Mouse (Mus musculus): ENCODE results near the gene Mob1b.
"Not testable (repeated sequence)": the region's sequence is repeated elsewhere in the genome, so short reads cannot be mapped to it uniquely, and the experiment has no call there.

Gene Mob1b

DNA sequence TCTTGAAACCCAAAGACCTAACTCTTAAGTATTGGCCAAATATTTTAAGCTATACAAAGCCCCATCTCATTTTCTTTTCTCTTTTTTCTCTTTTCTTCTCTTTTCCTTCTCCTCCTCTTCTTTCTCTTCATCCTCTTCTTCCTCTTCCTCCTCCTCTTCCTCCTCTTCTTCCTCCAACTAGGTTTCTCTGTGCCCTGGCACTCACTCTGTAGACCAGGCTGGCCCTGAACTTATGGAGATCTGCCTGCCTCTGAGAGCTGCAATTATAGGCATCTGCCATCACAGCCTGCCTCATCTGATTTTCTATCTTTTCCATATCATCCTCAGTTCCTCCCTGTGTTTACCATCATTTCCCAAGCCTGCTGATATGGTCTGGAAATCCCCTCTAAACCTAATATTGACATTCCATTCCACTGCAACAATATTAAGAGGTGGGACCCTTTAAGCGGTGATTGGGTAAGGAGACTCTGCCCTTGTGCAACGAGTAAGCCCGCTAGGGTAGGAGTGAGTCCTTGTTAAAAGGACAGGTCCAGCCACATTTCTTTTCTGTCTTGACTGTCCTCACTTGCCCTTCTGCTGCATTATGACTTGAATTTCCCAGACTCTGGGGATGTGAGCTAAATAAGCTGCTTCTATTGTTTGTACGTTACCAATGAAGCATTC, 21.3 kb upstream of the Mob1b start:
- DNase-seq (ENCODE audit: low read depth, low spot score) = no peak

DNA sequence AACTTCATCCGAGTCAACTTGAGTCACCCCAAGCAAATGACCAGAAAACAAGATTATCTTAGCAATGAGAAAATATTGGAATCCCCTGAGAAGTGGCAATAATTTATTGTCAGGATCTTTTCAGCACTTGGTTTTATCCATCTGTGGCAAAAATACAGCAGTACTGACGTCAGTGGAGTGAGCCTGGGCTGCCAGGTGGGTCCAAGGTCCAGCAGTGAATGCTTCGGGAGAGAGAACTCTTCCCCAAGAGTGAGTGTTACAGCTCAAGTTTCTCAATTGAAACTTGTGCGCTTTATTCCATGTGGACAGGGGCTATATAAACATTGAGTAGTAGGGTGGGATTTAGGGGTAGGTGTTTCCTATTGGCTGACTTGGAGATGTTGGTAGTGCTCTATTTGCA, 18.6 kb upstream of the Mob1b start:
- DNase-seq (ENCODE audit: low read depth, low spot score) = no peak

DNA sequence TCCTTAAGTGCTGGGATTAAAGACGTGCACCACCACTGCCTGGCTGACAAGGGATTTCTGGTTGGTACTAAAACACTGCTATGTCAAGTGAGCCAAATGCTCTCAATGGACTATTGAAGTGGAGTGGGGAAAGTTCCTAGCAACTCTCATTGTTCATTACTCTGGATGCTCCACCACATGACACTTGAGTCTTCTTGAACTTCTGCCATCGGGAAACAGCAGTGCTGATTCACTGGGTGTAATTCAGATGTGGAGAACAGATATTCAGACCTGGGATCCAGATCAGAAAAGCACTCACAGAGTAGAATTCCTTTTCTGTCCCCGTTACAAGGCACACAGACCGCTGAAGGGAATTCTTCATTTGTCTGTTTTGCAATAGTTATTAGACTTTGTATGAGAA, 17.1 kb upstream of the Mob1b start:
- no peak for DNase-seq (ENCODE audit: low read depth, low spot score)

DNA sequence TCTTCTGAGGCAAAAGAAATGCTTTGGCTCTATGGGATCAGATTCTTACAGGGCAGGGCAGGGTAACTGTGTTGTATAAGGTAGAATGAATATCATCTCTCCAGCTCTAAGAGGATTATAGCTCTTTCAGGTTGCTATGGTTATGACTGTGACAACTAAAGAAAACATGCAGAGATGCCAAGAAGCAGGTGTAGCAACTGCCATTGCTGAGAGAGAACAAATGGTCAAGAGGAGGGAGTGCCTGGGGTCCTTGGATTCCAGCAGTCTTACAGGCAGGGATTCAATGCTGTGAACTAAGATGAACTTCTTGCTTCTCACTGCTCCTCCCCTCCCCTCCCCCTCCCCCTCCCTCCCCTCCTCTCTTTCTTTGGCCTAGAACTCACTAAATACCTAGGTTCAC, 9.5 kb upstream of the Mob1b start:
- no peak for DNase-seq (ENCODE audit: low read depth, low spot score)

DNA sequence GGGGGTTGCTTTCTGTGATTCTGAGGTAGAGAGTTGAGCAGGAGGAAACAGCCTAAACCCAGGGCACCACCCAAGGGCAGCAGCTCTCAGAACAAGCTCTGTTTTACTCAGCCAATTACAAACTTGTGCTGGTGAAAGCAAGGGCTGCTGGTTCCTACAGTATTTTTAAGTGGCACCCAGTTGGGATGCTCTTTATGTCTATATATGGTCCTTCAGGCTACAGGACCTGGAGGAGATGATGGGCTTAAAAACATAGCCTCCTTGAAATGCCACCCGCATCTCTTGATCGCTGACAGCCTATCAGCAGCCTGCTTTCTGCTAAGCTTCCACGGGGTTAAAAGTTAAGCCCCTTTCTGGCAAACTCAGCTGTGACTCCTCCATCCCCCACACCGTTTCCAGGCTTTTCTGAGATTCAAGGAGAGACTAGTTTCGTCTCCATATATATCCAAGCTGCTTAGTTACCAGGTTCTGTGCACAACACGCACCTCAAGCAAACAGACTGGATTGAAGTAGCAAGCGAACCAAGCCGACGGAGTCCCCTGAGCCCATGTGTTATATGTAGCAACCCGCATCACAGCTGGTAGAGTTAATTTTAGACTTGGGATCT, 8.9 kb upstream of the Mob1b start:
- no peak for DNase-seq (ENCODE audit: low read depth, low spot score)

DNA sequence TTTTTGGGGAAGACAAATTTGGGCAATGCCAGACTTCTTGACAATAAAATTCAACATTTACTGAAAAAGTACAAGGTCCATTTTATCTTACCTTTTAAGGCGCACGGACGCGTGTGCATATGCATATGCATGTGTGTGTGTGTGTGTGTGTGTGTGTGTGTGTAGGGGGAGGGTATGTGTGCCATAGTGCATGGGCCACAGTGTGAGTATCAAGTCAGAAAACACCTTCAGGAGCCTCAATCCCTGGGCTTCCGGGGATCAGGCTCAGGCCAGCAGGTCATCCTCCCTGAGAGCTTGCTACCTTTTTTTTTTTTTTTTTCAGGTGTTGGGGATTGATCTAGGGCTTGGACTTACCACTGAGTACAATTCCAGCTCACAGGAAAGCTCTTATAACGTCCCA, 8.3 kb upstream of the Mob1b start:
- no peak for DNase-seq (ENCODE audit: low read depth, low spot score)

DNA sequence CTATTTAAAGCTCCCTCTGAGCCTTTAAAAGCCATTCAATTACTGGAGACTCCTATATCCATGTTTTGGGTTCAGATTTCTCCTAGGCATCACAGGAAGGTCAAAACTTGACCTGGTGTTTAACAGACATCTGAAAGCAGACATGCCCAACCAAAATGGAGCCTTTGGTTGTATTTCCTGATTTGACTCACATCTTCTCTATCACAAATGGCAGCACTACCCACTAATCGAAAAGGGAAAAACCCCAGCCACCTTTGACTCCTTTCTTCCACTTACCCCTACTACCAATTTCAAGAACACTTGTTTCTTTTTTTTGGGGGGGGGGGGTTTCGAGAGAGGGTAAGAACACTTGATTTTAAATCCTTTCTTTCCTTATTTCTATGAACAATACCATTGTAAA, 3.7 kb upstream of the Mob1b start:
- peak; percentile 36 for DNase-seq (ENCODE audit: low read depth, low spot score)

DNA sequence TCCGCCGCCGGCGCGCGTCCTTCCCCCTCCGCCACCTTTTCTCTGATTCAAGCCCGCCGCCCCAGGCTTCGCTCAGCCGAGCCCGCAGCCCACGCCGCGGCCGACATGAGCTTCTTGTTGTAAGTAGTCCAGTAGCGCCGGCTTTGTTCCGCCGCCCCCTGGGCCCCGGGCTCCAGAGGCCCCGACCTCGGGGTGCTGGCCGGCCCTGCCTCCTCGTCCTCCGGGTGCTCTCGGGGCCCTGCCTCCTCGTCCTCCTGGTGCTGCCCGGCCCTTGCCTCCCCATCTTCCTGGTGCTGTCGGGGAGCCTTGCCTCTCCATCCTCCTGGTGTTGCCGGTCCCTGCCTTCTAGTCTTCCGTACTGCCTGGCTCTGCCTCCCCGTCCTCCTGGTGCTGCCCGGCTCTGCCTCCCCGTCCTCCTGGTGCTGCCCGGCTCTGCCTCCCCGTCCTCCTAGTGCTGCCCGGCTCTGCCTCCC, 384 bp downstream of the Mob1b start:
- DNase-seq (ENCODE audit: low read depth, low spot score) = no peak

DNA sequence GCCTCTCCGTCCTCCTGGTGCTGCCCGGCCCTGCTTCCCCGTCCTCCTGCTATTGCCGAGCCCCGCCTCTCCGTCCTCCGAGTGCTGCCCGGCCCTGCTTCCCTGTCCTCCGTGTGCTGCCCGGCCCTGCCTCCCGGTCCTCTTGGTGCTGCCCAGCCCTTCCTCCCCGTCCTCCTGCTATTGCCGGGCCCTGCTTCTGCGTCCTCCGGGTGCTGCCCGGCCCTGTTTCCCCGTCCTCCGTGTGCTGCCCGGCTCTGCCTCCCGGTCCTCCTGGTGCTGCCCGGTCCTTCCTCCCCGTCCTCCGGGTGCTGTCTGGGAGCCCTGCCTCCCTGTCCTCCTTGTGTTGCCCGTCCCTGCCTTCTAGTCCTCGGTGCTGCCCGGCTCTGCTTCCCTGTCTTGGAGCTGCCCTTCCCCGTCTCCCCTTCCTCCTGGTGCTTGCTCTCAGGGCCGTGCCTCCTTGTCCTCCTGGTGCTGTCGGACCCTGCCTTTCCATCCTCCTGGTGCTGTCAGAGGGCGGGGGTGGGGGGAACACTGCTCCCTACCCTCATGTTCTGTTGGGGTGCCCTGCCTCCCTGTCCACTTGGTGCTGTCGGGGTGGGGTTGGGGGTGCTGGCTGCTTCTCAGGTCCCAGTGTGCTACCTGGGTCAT, 1.0 kb downstream of the Mob1b start:
- DNase-seq (ENCODE audit: low read depth, low spot score) = peak; percentile 44

DNA sequence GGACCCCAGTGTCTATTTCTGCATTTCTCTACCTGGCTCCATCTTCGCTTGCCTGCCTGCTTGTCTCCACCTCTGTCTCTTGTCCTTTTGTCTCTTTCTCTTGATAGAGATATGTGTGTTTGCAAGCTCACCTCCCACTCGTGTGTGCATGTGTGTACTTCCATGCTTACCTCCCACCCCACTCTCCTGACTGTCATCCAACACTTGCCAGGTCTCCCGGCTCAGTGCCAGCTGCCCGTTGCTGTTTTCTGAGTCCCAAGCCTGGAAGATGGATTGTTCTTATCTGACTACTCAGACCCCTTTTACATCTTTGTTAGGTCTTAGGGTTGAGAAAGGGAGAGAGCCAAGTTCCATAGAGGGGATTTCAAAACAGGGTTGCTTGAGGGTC, 1.6 kb downstream of the Mob1b start:
- peak; percentile 9 for DNase-seq (ENCODE audit: low read depth, low spot score)

DNA sequence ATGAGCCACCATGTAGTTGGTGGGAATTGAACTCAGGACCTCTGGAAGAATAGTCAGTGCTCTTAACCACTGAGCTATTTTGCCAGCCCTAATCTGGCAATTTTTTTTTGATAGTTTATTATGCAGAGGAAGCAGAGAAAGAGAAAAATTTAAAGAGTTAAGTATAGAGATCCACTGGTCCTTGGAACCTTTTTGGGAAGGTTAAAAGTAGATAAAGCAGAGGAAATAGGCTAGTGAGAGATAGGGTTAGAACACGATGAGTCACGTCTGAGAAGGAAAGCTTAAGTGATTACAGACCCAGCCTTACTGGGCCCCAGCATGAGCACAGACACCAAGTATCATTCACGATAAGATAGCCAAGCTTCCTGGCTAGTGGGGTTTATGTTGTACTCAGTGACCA, 3.4 kb downstream of the Mob1b start:
- DNase-seq (ENCODE audit: low read depth, low spot score) = no peak

DNA sequence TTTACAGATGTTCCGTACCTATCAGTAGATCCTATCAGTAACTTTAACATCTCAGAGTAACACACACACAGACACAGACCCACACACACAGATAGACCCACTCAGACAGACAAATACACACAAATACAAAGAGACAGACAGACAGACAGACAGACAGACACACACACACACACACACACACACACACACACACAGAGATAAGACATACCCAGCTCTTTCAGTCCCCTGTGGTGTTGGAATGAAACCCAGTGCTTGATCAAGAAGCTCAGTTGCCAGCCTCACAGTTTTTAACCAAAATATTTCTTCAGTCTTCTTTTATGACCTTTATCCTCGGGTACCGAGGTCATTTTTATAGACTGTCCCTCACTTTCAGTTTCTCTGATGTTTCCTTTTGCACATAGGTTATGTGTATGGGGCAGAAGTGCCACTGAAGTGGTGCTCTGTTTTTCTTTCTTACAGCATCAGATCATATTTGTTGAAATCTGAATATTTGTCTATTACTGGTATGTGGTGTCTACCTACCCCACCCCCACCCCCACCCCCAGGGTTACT, 7.0 kb downstream of the Mob1b start:
- DNase-seq (ENCODE audit: low read depth, low spot score) = peak; percentile 40

DNA sequence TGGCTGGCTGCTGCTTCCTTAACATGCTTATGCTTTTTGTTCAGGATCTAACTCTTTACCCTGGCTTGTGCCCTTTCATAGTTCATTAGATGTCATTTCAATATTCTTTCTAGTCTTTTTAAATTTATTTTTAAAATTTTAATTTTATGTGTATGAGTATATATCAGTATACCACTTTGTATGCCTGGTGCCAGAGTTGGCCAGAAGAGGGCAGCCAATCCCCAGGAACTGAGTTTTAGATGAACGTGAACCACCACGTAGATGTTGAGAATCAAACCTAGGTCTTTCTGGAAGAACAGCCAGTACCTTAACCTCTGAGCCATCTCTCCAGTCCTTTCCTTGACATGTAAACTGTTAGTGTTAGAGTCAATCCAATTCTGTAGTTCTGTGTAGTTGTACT, 14.1 kb downstream of the Mob1b start:
- DNase-seq (ENCODE audit: low read depth, low spot score) = peak; percentile 59

DNA sequence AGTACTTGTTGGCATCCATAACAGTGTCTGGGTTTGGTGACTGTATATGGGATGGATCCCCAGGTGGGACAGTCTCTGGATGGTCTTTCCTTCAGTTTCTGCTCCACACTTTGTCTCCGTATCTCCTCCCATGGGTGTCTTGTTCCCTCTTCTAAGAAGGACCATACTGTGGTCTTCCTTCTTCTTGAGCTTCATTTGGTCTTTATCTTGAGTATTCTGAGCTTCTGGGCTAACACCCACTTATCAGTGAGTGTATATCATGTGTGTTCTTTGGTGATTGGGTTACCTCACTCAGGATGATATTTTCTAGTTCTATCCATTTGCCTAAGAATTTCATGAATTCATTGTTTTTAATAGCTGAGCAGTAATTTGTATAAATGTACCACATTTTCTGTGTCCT, 20.4 kb downstream of the Mob1b start:
- not testable (repeated sequence) for DNase-seq (ENCODE audit: low read depth, low spot score)

DNA sequence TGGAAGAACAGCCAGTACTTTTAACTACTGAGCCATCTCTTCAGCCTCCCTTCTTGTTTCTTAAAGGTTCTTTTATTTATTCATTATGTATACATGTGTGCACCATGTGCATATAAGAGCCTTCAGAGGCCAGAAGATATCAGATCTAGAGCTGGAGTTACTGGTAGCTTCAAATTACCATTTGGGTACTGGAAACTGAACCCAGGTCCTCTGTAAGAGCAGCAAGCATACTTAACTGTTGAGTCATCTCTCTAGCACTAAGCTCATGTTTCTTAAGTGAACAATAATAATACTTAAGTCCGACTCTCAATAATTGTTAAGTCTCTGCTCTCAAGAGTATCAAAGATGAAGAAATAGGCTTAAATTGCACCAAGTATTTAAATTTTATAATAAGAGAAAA, 27.1 kb downstream of the Mob1b start:
- DNase-seq (ENCODE audit: low read depth, low spot score) = no peak

DNA sequence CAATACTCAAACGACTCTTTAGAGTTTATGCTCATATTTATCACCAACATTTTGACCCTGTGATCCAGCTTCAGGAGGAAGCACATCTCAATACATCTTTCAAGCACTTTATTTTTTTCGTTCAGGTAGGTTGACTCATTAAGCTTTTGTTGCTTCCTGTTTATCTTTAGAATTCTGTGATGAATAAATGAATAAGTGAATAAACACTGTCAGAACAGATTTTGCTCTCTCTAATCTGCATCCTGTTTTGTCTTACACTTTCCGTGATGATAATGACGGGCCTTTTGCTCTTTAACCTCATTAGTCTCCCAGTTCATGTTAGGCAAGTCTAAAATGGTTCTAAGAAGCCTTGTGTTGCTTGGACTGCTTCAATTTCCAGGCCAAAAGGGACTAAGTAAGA, 32.5 kb downstream of the Mob1b start:
- DNase-seq (ENCODE audit: low read depth, low spot score) = peak; percentile 36

DNA sequence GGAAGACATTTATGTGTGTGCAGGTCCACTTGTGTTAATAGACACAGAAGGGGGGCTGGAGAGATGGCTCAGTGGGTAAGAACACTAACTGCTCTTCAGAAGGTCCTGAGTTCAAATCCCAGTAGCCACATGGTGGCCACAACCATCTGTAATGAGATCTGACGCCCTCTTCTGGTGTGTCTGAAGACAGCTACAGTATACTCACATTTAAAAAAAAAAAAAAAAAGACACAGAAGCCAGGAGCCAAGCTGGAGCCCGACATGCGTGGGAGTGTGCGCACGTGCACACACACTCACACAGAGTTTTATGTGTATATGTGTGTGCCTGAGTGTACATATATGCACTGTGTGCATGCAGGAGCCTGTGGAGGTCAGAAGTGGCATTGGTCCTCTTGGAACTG, 42.0 kb downstream of the Mob1b start:
- DNase-seq (ENCODE audit: low read depth, low spot score) = no peak

DNA sequence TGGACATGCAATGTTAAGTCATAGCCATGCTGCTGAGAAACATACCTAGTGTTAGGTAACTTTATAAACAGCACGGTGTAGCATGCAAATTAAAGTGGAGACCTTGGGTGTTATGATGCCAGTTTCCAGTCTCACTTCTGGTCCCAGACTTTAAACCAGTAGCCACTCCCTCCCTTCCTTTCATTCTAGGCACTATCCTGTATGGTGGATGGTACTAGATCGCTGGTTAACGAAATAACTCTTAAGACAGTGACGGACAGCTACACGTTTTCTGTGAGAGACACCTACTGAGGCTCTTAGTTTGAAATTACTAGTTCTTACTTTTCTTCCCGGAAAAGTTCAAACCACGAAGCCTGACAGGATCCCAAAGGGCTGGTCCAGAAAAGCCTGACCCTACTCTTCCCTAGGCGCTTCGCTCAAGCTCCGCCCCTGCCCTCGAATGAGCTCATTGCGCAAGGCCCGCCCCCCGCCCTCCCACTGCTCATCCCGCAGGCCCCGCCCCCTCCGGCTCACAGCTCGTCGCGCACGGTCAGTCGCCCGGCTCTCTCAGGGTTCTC, 43.9 kb downstream of the Mob1b start:
- peak; percentile 99 for DNase-seq (ENCODE audit: low read depth, low spot score)

DNA sequence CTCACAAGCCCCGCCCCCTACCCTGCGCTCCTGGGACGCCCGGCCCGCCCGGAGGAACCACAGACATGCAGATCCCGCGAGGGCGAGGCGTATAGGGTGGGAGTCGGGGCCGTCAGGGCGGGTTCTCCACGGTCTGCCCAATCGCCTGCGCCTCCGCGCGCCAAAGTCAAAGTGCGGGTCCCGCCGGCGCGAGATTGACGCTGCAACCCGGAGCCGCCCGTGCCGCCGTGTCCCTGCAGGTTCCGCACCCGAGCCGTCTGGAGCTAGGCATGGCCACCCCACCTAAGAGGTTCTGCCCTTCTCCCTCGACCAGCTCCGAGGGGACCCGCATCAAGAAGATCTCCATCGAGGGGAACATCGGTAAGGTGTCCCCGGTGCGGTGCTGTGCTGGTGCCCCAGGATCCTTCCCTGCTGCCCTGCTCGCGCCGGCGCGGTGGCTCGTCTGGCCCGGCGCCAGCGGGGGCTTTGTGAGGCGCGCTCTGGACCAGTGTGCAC, 44.4 kb downstream of the Mob1b start, which contains the start of gene Dck:
TSS of gene Dck (plus strand) at position 10 of the 495 bp plus-strand sequence.
- no peak for DNase-seq (ENCODE audit: low read depth, low spot score)

DNA sequence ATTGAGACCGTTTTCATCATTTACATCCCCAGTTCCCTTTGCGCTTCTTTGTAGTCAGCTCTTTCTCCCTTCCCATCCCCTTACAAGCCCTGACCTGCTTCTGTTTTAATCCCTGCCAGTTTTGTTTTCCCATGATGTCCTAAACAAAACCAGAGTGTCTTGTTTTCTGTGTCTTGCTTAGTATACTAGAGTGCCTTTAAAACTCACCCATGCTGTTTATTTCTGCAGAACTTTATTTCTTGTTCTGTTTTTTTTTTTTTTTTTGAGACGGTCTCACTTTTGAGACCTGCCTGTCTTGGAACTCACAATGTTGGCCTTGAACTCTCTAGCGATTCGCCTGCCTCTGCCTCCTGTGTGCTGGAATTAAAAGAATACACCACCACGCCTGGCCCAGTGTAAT, 44.9 kb downstream of the Mob1b start:
- DNase-seq (ENCODE audit: low read depth, low spot score) = no peak

DNA sequence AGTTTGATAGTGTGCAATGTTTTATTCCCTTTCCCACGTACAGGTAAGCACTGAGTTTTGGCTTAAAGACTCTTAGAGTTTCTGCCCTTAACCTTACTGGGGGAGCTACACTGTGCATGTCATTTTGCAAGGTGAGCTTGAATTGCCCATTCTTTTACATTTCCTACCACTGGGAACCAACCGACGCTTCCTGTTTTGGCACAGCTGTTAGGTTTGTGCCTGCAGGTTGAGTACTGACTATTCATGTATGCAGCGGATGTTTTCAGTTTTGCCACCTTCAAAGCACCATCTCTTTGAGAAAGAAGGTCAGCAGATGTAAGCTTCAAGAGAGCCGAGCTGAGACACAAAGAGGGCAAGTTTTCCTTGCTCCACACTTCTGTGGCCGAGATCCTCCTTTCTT, 45.5 kb downstream of the Mob1b start:
- peak; percentile 63 for DNase-seq (ENCODE audit: low read depth, low spot score)

DNA sequence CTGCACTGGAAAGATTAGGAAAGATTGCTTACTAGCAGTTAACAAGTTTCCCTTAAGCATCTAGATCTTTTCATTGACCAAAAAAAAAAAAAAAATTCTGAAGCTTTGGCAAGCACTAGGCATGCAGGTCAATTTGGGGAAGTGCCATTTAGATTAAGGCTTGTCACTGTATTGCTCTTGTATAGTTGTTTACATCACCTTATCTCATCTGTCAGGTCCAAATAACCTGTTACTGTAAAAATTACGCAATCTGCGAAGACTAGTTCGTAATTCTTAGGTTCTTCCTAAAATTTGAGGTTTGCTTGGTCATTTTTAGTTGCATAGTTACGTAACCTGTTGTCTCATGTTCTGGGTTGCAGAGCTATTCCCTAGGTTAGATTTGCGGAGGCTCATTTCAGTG, 46.2 kb downstream of the Mob1b start:
- no peak for DNase-seq (ENCODE audit: low read depth, low spot score)

All from CD4-positive, CD25-positive, alpha-beta regulatory T cell, adult 2 months (primary cell).